Mouse (Mus musculus): Measurements from ENCODE around the gene Fam118a. TPM values are rescaled to one million over a fixed set of nuclear protein-coding genes. Genes with fewer than 3 reads are reported as not detected.
"Not testable (repeated sequence)": the region's sequence is repeated elsewhere in the genome, so short reads cannot be mapped to it uniquely, and the experiment has no call there.

Gene Fam118a
- polyA plus RNA-seq, 1 experiment from 2014 or later = 24.2 TPM

- Histone ChIP-seq H3K4me3 (no peak within 1 kb of the TSS), H3K4me1 (peaks cover 13% of the 10 kb centered on the region), H3K4me2 (replicated peaks) (no peak within 1 kb of the TSS), H3K9me3 (no peaks in the 10 kb centered on the region), H3K27me3 (peaks cover 22% of the 10 kb centered on the region), H3K36me3 (no peaks in the 10 kb centered on the region), H3K9ac (no peak within 1 kb of the TSS), H3K27ac (no peak within 1 kb of the TSS)
- 0 out of 2 replicates have a peak, but pooled peaks have one; percentile 48 for ATAC-seq (ENCODE audit: insufficient number of reproducible peaks, insufficient read depth, low FRiP score, low TSS enrichment)
- 7% methylated on average over 21 of the region's 21 CpGs for WGBS
Measured at GRCm38 (mm10) chr15:85016951-85017664, 11.6 kb upstream of the Fam118a start, which contains the start of gene Upk3a. Upk3a (plus strand) TSS chr15:85017141.

- no peak for ATAC-seq (ENCODE audit: insufficient number of reproducible peaks, insufficient read depth, low FRiP score, low TSS enrichment)
- H3K27ac ChIP-seq = no peak overlapping the region
- no peak overlapping the region for H3K4me2 ChIP-seq (replicated peaks)
- no peak overlapping the region for H3K4me3 ChIP-seq
- no peaks in the 10 kb centered on the region for H3K36me3 ChIP-seq
- no peaks in the 10 kb centered on the region for H3K4me1 ChIP-seq
- WGBS = 71% methylated on average over 4 of the region's 4 CpGs
- no peaks in the 10 kb centered on the region for H3K9me3 ChIP-seq
- H3K27me3 ChIP-seq = peaks cover 8% of the 10 kb centered on the region; the same call in 1 of the 2 replicates
- H3K9ac ChIP-seq = no peak overlapping the region
Measured at GRCm38 (mm10) chr15:85022211-85022610, 6.5 kb upstream of the Fam118a start.

DNA sequence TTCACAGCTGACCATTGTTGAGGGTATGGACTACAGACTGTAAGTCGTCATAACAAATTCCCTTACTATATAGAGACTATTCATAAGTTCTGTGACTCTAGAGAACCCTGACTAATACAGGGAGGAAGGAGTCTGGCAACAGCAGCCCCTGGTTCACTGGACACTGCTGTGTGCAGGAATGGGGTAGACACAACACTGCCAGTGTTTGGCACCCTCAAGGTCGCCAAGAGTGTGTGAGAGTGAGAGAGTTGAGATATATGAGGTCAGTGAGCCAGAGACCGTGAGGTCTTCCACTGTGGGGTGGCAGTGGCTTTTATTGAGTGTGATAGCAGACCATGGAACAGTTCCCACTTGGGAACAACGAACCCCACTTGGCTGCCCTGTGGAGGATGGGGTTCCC is 2.6 kb upstream of the Fam118a start:
- Histone ChIP-seq H3K9ac (no peak overlapping the region), H3K4me1 (no peaks in the 10 kb centered on the region), H3K27ac (no peak overlapping the region), H3K4me3 (no peak overlapping the region), H3K27me3 (0 out of 2 replicates have a peak, but pooled peaks cover 3% of the 10 kb centered on the region), H3K9me3 (no peaks in the 10 kb centered on the region), H3K36me3 (no peaks in the 10 kb centered on the region), H3K4me2 (replicated peaks) (no peak overlapping the region)
- no peak for ATAC-seq (ENCODE audit: insufficient number of reproducible peaks, insufficient read depth, low FRiP score, low TSS enrichment)
- WGBS = 76% methylated on average over 4 of the region's 4 CpGs

- 51% methylated on average over 4 of the region's 4 CpGs for WGBS
- 0 out of 2 replicates have a peak, but pooled peaks cover 3% of the 10 kb centered on the region for H3K27me3 ChIP-seq
- H3K9ac ChIP-seq = no peak overlapping the region
- no peak overlapping the region for H3K4me3 ChIP-seq
- ATAC-seq (ENCODE audit: insufficient number of reproducible peaks, insufficient read depth, low FRiP score, low TSS enrichment) = no peak
- H3K4me2 ChIP-seq (replicated peaks) = no peak overlapping the region
- no peak overlapping the region for H3K27ac ChIP-seq
- H3K36me3 ChIP-seq = no peaks in the 10 kb centered on the region
- no peaks in the 10 kb centered on the region for H3K9me3 ChIP-seq
- H3K4me1 ChIP-seq = no peaks in the 10 kb centered on the region
Measured at GRCm38 (mm10) chr15:85027740-85028139, 1.0 kb upstream of the Fam118a start.

GRCm38 (mm10) chr15:85030643-85031042 is 1.9 kb downstream of the Fam118a start:
- H3K36me3 ChIP-seq; H3K9me3 ChIP-seq; ATAC-seq (ENCODE audit: insufficient number of reproducible peaks, insufficient read depth, low FRiP score, low TSS enrichment); H3K4me3 ChIP-seq; H3K4me2 ChIP-seq (replicated peaks); H3K4me1 ChIP-seq; H3K9ac ChIP-seq; H3K27me3 ChIP-seq; H3K27ac ChIP-seq: not testable (repeated sequence)
- 80% methylated on average over 1 of the region's 1 CpGs for WGBS

DNA sequence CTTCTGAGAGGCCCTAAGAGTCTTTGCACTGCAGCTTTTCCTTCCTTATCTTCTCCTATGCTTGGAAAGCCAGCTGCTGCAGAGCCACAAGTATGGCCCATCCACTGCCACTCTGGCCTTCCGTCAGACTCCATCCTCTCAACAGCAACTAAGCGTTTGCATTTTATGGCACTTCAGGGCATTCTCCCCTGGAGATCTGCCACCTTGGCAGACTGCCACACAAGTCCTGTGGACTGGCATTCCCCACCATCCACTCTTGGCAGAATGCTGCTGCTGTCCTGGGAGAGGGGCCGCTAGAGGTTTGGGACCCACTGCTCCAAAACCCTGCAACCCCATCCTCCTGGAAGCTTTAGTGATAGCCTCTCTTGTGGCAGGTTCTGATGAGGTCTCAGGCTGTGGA is 3.1 kb downstream of the Fam118a start:
- no peak overlapping the region for H3K9ac ChIP-seq
- 0 out of 2 replicates have a peak, but pooled peaks cover 3% of the 10 kb centered on the region for H3K27me3 ChIP-seq
- H3K9me3 ChIP-seq = no peaks in the 10 kb centered on the region
- H3K4me1 ChIP-seq = peaks cover 3% of the 10 kb centered on the region; the same call in 1 of the 2 replicates
- no peak overlapping the region for H3K4me2 ChIP-seq (replicated peaks)
- ATAC-seq (ENCODE audit: insufficient number of reproducible peaks, insufficient read depth, low FRiP score, low TSS enrichment) = no peak
- no peak overlapping the region for H3K27ac ChIP-seq
- no peaks in the 10 kb centered on the region for H3K36me3 ChIP-seq
- no peak overlapping the region for H3K4me3 ChIP-seq
- WGBS = 94% methylated on average over 3 of the region's 3 CpGs

GRCm38 (mm10) chr15:85033916-85034315 is 5.2 kb downstream of the Fam118a start:
- 25% methylated on average over 7 of the region's 7 CpGs for WGBS
- ATAC-seq (ENCODE audit: insufficient number of reproducible peaks, insufficient read depth, low FRiP score, low TSS enrichment); H3K4me3 ChIP-seq; H3K9ac ChIP-seq; H3K27me3 ChIP-seq; H3K9me3 ChIP-seq; H3K36me3 ChIP-seq; H3K4me2 ChIP-seq (replicated peaks); H3K27ac ChIP-seq: not testable (repeated sequence)
- H3K4me1 ChIP-seq = peaks cover 13% of the 10 kb centered on the region

- H3K4me3 ChIP-seq = peak overlapping the region; percentile 78
- H3K27me3 ChIP-seq = no peaks in the 10 kb centered on the region
- no peaks in the 10 kb centered on the region for H3K36me3 ChIP-seq
- peaks cover 18% of the 10 kb centered on the region for H3K4me1 ChIP-seq
- H3K27ac ChIP-seq = peak overlapping the region; percentile 30; the same call in 1 of the 2 replicates
- peak overlapping the region; percentile 85 for H3K9ac ChIP-seq
- H3K9me3 ChIP-seq = no peaks in the 10 kb centered on the region
- WGBS = under 1% methylated on average over 69 of the region's 75 CpGs
- ATAC-seq (ENCODE audit: insufficient number of reproducible peaks, insufficient read depth, low FRiP score, low TSS enrichment) = peak; percentile 91
- H3K4me2 ChIP-seq (replicated peaks) = peak overlapping the region; percentile 80
Measured at GRCm38 (mm10) chr15:85036566-85037342, 8.0 kb downstream of the Fam118a start.

DNA sequence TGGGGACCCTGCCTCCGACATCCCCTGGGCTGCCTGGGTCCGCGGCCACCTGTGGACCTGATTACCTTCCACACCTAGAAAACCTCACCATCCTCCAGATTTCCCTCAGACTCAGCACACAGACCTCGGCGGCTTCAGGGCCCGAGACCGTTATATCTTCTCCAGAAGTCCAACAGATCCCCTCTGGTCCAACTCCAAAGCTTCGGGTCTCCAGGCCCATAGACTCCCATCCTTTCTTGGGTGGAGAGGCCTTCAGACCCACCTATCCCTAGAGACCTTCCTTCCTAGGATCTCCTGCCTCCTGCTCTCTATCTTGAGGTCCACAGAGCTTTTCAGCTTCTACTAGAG is 8.6 kb downstream of the Fam118a start:
- H3K4me2 ChIP-seq (replicated peaks) = peak overlapping the region; percentile 80
- 10% methylated on average over 8 of the region's 8 CpGs for WGBS
- H3K9ac ChIP-seq = peak overlapping the region; percentile 85
- peak overlapping the region; percentile 78 for H3K4me3 ChIP-seq
- H3K27ac ChIP-seq = no peak overlapping the region
- H3K4me1 ChIP-seq = peaks cover 20% of the 10 kb centered on the region
- no peaks in the 10 kb centered on the region for H3K9me3 ChIP-seq
- no peak for ATAC-seq (ENCODE audit: insufficient number of reproducible peaks, insufficient read depth, low FRiP score, low TSS enrichment)
- H3K36me3 ChIP-seq = no peaks in the 10 kb centered on the region
- H3K27me3 ChIP-seq = no peaks in the 10 kb centered on the region

DNA sequence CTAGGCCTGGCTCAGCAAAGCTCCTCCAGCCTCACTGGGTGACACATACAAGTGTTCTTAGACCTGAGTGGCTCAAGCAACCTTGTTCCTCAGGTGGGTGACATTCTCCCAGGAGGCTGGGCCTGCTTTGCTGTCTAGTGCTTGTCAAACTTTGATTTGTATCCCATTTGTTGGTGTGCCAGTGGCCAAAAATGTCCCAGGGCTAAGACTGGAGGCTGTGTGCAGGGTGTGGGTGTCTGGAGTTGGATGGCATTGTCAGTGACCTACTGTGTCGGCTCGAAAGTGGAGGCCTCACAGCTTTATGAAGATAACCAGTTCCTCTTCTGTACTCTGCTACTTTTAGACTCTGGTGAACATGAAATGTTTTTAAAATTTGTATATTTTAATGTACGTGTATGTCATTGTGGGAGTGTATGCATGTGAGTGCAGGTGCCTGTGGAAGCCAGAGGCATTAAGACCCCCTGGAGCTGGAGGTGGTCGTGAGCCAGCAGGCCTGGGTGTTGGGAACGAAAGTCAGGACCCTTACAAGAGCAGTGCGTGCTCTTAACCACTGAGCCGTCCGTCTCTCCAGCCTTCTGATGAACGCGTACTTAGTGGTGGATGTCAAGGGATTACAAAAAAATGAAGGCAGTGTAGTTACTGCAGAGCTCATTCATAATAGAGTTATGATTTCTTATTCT is 12.9 kb downstream of the Fam118a start:
- H3K4me1 ChIP-seq = peaks cover 33% of the 10 kb centered on the region
- peaks cover 14% of the 10 kb centered on the region for H3K36me3 ChIP-seq
- H3K9ac ChIP-seq = no peak overlapping the region
- WGBS = 87% methylated on average over 10 of the region's 10 CpGs
- no peaks in the 10 kb centered on the region for H3K27me3 ChIP-seq
- no peak overlapping the region for H3K4me3 ChIP-seq
- ATAC-seq (ENCODE audit: insufficient number of reproducible peaks, insufficient read depth, low FRiP score, low TSS enrichment) = no peak
- H3K4me2 ChIP-seq (replicated peaks) = no peak overlapping the region
- peak overlapping the region; percentile 77; the same call in 1 of the 2 replicates for H3K27ac ChIP-seq
- no peaks in the 10 kb centered on the region for H3K9me3 ChIP-seq

- no peak; the same call in 1 of the 2 replicates for ATAC-seq (ENCODE audit: insufficient number of reproducible peaks, insufficient read depth, low FRiP score, low TSS enrichment)
- Histone ChIP-seq H3K9me3 (no peaks in the 10 kb centered on the region), H3K27me3 (no peaks in the 10 kb centered on the region), H3K4me2 (replicated peaks) (no peak overlapping the region), H3K36me3 (peaks cover 22% of the 10 kb centered on the region), H3K4me1 (peaks cover 31% of the 10 kb centered on the region), H3K27ac (peak overlapping the region; percentile 77), H3K9ac (no peak overlapping the region), H3K4me3 (no peak overlapping the region)
- 16% methylated on average over 4 of the region's 4 CpGs for WGBS
Measured at GRCm38 (mm10) chr15:85042361-85042954, 13.7 kb downstream of the Fam118a start.

All from embryonic facial prominence, embryonic 12.5 days (tissue).